Mouse (Mus musculus) kidney, postnatal 25 days (tissue): ENCODE measurements around the gene Gm28230.

ENCODE experiments used
- DNase-seq, 2 experiments: peaks; one replicate each; pipeline ENCODE4 v3.0.0; 2021; ENCODE audit warnings: mixed read lengths in 2 of 2

The Gm28230 gene

DNA sequence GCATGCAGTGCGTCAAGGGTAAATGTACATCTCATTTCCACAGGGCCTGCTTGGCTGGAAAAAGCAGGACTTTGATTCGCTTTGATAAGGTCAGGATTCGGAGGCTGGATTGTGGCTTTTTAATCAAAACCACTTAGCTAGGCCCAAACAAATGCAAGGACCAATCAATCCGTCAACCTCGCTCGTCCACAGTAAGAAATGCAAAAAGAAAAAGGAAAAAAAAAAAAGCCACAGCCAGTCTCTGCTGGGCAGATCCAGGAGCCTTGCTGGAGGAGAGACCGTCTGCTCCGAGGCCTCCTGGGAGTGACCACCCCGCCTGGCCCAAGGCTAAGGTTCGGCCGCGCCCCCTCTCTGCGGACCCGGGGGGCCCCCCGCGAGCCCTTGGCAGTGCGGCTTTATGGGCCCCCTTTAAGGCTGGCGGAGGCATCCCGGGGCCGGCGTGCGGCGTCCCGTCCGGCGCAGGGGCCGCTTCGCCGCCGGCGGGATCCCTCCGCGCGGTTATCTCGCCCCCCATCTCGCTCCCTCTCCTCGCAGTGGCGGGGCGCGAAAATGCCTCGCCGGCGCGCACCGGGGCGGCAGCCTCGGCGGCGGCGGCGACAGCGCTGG lies 22.0 kb upstream of the Gm28230 start, which contains the start of gene Hoxd8:
Hoxd8 (plus strand) TSS at position 223 of the 606 bp plus-strand sequence.
- peak; percentile 86 to 95 for DNase-seq

DNA sequence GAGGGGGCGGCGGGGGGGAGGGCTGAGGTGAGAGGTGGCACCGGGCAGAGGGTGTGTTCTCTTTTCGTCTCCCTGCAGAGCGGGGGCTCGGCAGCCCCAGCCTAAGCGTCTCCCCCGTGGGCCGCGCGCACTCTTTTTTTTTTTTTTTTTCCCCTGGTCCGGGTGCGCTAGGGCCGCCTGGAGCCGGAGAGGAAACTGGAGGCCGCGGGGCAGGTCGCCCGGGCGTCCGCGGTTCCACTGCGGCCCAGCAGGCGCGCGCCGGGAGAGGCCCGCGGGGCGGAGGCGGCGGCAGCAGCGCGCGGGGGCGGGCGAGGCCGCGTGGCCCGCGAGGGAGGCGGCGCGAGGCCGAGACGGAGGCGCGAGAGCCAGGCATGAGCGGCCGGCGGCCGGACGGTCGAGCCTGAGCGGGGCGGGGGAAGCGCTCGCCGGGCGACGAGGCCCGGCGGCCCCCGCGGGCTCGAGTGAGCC lies 21.5 kb upstream of the Gm28230 start:
- DNase-seq = peak; percentile 54 to 82

DNA sequence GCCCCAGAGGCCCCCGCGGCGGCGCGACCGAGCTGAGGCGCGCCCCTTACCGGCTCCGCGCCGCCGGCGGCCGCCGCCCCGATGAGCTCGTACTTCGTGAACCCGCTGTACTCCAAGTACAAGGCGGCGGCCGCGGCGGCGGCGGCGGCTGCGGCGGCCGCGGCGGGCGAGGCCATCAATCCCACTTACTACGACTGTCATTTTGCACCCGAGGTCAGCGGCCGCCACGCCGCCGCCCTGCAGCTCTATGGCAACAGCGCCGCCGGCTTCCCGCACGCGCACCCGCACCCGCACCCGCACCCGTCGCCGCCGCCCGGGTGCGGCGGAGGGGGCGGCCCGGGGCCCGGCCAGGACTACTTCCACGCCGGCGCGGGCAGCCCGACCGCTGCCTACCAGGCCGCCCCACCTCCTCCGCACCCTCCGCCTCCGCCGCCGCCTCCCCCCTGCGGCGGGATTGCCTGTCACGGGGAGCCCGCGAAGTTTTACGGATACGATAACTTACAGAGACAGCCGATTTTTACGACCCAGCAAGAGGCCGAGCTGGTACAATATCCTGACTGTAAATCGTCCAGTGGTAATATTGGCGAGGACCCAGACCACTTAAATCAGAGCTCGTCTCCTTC lies 20.9 kb upstream of the Gm28230 start:
- DNase-seq = peak; percentile 70 to 87

DNA sequence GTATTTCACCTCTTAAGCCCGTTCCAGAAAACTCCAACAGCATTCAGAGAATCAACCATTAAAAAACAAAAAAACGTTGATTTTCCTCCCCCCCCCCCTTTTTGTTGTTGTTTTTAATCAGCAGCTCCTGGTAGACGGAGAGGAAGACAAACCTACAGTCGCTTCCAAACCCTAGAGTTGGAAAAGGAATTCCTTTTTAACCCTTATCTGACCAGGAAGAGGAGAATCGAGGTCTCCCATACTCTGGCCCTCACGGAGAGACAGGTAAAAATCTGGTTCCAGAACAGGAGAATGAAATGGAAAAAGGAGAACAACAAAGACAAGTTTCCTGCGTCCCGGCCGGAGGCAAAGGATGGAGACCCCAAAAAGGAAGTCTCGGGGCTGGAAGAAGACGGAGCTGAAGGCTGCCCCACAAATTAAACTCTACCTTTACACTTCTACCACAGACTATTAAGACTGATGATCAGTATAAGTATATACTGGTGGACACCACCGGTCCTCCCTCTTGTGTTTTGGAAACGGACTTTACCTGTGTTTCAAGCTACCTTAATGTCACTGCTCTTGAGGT lies 20.1 kb upstream of the Gm28230 start:
- DNase-seq = no peak

DNA sequence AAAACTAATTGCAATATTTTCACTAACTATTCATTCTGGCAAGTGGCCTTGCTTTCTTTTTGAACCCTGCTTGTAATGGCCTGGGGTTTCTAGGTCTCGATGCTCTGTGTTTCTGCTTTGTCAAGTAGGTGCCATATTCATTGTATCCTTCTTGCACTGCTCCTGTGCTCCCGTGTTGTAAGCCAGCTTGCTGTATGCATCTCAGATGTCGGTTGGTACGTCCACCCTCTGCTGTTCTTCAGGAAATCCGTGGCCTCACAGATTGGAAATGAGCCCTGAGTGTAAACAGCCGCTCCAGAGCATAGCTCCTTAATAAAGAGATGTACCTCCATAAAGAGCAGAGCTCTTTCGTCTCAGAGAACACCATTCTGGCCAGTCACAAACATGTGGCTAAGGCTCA lies 18.9 kb upstream of the Gm28230 start:
- DNase-seq = no peak

DNA sequence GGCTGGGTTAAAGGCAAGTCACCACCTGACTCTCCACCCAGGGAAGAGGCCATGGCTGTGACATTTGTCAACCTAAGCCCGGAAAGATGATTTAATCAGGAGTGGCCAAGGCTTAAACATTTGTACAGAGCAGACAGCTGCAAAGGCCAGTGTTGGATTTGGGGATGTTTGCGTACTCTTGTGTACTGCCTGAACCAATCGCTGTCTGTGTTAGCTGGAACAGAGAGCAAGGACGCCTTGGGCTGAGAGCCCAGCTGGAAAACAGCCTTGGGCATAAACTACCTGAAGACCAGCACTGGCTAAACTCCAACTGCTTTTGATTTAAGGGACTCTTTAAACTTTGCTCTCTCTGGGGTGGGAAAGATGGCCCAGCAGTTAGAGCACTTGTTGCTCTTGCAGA lies 17.9 kb upstream of the Gm28230 start:
- DNase-seq = peak; percentile 63 to 74

DNA sequence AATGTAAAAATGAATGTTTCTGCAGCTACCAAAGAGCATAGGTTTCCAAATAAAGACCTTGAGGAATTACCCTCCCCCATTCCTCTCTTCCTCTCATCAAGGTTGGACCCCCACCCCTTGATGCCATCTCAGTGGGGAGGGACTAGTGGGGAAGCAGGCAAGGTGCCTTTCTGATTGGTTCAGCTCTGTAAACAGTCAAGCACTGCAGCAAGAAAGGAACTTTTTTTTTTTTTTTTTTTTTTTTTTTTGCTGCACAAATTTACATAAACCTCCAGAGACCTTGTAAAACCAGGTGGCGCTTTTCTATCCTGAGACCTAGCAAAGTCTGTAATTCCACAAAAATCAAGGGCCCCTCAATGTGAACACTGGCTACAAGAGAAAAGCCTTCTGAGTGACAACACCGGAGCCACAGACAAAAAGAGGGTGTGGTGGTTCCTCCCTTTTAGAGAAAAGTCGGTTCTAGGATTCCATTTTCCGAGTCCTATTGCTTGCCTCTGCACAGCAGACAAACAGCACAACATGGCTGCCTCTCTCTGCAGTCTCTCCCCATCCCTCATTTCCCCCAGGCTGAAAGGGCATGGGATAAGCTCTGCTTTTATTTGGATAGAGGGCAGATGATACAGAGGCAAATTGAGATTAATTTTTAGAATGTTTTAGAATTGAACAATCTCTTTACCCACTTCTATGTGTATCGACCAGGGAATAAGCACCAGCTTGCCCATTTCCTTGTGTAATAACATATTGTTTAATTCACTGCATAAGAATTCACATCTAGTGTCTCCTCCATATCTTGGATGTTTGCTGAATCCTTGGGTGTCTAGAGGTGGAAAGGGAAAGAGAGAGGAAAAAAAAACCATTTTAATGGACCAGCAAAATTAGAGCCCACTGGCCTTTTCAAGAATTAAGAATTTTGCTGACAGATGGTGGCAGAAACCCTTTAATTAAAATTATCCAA lies 16.8 kb upstream of the Gm28230 start:
- peak in 1 of 2 experiments; percentile 45 for DNase-seq

DNA sequence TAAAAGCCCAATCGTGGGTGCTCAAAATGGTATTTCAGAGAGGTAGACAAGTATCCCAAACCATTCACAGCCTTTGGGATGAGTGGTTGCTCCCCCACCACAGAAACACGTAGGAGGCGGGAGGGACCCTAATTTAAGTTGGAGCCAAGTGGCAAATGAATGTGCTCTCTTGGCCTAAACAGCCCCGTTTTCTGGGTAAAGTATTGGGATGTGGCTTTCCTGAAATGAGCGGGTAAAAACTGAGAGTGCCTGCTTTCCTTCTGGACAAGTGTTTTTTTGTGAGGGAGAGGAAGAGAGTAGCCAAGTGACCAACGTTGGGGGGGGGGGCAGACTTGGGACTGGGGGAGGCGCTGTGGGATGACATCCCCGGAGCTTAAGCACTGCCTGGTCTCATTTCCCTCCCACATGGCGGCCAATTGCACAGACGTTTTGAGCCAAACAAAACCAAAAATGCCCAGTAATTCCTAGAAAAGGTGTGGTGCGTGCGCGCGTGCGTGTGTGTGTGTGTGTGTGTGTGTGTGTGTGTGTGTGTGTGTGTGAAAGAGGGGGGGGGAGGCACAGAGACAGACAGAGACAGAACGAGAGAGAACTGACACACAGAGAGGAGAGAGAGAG lies 15.5 kb upstream of the Gm28230 start:
- peak; percentile 58 for DNase-seq

DNA sequence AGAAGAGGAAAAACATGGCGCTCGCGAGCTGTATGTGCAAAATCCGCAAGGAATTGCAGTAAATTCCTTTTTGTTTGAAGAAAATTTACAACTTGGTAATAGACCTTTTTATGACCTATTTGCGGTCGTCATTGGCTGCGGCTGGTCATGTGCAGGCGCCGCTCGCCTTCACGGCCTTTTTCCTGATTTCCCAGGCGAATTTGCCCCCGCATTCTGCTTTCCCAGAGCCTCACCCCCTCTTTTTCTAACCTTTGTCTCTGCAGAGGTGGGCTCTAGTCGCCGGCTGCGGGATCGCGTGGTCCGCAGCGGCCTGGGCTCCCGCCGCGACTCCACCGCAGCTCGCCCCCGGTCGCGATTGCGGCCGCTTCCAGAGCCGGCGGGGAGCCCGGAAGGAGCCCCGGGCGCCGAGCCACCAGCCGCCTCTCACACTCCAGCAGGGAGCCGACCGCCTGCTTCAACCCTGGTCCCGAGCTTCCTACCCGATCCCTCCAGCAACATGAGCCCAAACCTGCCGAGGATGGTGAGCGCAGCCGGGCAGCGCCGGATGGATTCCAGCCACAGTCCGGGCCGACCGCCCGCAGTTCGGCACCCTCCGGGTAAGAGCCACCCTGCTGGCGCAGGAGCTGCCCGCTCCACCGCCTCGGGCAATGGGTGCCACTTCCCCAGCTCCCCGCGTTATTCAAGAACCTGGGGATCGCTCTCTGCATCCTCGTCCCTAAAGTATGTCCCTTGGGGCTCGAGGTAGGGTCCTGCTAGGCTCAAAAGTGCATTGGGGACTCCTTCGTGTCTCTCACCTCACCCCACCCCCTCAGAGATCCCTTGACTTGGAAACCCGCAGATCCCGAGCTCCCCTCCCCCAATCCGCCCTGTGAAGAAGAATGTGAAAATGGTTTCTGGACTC lies 14.6 kb upstream of the Gm28230 start, which contains the start of the genes Hoxd3 and Hoxd4:
Hoxd3 (plus strand) TSS at position 207 of the 901 bp plus-strand sequence.
Hoxd4 (plus strand) TSS at position 209 of the 901 bp plus-strand sequence.
- DNase-seq = peak; percentile 80 to 87

DNA sequence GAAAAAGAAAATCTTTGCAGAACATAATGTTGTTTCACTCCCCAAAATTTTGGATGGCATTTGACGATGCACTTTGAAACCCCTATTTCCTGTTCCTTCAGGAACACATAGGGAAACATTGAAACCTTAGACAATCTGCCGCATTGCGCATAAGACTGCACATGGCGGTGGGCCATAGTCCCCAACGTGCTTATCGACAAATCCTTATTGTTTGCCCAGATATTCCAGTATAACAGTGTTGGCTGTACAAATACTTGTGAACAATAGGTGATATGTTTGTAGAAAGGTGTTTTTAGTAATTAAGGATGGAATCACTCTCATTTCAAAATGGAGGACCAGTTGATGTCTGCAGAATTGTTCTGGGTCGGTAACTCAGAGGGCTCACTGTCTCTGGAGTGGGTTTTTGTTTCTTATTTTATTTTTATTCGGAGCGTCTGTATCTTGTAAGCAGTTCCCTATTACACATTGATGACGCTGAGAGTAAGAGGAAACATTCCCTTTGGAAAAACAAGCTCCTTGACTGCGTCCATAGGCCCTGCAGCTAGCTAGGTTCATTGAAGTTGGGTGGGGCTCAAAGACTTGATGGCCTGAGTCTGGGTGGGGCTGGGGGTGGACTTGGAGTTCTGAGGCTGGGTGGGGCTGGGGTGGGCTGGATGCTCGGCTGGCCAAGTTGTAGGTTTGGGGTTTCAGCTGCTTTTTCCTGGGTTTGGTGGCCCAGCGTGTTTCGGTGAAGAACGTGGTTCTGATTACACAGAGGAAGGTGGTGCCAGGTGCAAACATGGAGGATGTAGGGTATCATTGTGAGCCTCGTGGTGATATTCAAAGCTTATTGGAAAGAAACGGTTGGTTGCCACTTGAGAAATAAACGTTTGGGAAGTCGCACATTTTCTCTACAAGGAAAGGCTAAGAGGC lies 13.0 kb upstream of the Gm28230 start:
- DNase-seq = peak in 1 of 2 experiments; percentile 47

DNA sequence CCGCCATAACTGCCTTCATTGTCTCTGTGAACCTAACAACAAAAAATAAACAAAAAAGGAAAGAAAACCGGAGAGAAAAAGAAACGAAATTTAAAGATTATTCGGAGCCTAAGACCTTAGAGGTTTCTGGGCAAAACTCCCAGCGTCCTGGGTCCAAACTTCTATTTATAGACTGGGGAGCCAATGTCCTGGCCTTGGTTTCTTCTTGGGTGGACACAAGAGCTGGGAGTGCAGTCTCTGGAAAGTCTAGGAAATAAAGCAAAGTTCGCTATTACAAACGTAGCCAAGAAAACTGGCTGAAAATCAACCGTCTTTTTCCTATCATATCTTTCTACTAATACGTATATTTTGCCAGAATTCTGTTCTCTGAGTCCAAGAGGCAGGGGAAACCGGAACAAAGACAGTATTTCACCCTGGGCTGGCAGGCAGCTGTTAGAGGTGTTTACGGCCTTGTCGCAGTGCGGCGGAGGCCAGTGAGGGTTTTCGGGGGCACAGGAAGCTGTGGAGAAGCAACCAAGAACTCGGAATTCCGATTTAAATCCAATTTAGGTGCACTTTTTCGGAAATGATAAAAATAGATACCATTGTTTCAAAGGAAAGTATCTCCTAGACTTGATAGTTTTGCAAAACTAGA lies 12.3 kb upstream of the Gm28230 start:
- DNase-seq = peak in 1 of 2 experiments; percentile 59

DNA sequence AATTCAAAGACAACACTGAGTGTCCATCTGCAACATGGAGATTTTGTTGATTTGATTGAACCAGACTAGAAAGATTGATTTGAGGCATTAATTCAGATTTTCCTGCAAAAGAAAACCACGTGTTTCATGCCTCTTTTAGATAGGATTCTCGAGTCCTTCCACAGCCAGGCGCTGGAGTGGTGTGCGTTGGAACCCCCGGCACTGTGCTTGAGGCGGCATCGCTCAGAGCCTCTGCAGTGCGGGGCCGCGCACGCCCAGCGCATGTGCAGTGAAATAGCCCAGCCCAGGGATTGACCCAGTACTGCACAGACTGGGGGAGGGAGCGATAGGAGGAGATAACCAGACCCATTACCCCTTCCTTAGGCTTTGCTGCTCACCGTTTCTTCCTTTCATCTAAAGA lies 11.6 kb upstream of the Gm28230 start:
- DNase-seq = peak; percentile 62 to 77

DNA sequence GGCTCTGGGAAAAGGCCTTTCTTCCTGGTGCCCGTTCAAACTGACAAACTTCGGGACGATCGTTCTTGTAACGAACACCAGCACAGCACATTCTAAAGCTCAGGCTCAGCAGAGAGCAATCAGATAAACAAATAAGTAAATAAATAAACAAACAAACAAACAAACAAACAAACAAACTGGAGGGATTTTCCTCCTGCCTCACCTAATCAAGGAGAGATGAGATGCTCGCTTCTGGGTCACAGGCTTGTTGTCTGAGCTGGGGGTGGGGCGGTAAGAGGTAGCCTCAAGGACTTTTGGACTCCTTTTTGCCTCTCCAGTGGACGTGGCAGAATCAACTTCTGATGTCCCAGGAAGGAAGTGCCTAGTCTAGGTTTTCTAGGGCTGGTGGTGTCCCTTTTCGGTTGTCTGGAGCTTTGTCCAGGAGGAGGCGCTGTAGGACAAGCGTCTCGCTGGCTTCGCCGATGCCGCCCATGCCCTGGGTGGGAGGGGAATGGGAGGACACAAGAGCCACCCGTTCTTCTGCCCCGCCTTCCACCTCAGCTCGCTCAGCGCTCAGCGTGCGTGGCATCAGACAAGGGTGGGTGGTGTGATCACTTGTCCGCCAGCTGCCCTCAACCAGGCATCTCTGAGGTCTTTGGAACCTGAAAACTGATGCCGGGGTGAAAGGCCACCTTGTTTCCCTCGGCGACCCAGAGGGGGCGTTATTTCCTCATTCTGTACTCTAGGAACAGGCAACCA lies 10.9 kb upstream of the Gm28230 start:
- peak; percentile 94 to 96 for DNase-seq

DNA sequence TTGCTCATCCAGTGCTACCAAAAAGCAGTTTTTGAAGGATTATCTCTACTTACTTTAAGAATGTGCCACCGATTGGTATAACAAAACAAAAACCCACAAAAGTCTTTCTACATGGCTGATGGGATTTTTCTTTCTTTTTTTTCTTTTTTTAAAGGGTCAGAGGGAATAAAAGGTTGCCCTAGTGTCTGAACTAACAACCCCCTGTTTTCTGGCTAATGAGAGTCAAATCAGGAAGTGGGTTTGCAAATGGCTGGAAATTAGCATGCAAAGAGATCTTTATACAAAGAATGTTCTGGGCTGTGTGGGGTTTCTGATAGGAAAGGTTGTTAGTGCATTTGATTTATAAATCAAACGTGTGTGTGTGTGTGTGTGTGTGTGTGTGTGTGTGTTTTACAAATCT lies 6.1 kb upstream of the Gm28230 start:
- DNase-seq = no peak

DNA sequence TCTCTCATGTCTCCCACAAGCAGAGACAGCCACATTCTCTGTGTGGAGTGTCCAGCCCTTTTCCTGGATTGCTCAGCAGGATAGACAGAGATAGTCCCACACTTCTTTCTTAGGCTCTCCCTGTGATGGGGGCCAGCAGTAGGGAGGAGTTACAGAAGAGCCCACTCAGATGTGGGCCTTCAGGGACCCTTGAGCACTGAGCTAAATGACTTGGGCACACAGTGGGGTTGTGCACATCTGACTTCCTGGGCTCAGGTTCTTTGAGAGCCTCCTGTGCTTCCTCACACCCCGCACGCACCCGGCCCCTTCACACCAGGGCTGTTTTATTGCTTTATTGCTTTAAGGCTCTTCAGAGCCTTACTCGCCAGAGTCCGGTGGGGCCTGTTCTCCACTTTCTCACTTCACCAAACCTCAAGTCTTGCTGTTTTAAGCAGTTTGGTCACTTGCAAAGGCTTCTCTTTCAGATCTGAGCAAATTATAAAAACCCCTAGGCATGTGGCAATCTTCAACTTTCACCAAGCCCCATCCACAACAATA lies 5.5 kb upstream of the Gm28230 start:
- no peak for DNase-seq

DNA sequence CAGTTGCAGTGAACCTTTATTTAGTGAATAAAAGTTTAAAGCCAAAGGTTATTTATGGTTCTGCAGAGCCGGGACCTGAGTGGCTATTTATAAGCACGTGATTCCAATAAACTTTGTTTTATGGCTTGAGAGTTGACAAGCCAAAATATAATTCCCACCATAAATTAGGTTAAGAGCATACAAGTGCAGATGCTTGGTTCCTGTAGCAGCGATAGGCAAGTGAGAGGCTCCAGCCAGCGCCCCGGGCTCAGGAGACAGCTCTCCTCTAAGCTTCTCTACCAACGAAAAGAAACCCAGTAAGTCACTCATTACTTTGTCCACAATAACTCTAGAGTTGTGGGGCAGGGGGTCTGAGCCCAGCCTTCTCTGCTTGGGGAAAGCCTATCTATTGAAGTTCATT lies 4.6 kb upstream of the Gm28230 start:
- no peak for DNase-seq

DNA sequence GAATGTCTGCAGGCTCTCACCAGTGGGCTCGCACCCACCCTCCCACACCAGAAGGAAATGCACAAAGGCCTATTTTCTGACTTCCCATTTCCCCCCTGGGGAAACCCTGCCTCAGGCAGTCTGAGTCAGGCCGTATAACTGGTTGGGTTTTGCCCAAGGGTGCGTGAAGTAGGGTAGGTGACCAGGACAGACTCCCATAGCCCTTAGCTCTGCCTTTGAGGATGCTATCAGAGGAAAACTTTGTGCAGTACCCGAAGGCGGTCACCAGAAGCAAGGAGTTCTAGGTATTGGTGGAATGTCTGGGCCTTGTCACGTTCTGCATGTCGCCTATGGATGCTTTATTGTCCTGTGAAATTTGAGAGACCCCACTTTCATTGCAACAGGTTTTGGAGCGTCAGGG lies 3.6 kb upstream of the Gm28230 start:
- DNase-seq = no peak

DNA sequence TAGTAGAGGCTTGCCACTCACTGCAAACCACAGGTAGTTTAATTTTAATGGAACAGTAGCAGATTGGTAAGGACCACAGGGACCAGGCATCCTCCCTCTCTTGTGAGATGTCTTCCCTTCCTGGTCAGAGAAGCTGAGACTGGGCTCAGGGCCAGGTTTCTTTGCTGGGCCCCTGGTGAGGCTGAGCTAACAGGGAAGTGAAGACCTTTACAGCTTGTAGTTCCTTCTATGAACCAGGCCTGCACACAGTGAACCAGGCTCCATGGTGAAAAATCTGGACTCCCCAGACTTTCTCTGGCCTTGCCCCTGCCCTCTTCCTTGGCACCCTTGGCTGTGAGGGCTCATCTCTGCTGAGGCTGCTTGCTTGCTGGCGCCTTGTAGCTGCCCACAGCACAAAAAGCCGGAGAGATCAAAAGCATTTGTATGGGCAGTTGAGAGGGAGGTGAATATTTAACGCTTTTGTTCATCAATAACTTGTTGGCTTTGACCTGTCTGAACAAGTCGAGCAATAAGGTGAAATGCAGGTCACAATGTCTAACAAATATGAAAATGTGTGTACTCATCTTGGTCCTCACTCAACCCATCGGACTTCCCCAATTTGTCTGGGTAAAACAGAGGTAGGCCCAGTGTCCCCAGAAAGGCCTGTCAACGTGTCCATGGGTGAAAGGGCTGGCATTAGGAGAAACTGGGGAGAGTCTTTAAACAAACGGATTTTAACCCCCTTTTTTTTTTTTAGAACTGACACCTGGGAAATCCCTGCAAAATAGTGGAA lies 2.1 kb upstream of the Gm28230 start:
- peak; percentile 60 to 71 for DNase-seq
